Mouse (Mus musculus) brain, embryonic 14.5 days (tissue): ENCODE measurements around the gene Kcnq1.

Experiments
- CTCF ChIP-seq: fragments of 200-500 bp; IDR thresholded peaks from 2 replicates; pipeline ENCODE4 v1.5.1; 2012; ENCODE audit warnings: inconsistent platforms, mild to moderate bottlenecking, moderate library complexity, borderline replicate concordance; ENCODE audit not compliant: insufficient read depth, insufficient read length; ENCODE audit errors: extremely low read depth
- POLR2A ChIP-seq: fragments of 200-500 bp; IDR thresholded peaks from 2 replicates; pipeline ENCODE4 v1.6.1; 2012; ENCODE audit warnings: mild to moderate bottlenecking, inconsistent platforms, borderline replicate concordance; ENCODE audit not compliant: poor library complexity, insufficient read depth, insufficient read length, severe bottlenecking; ENCODE audit errors: extremely low read depth

GRCm38 (mm10) chr7:143408615-143409021, 302.5 kb downstream of the Kcnq1 start:
- TF ChIP-seq CTCF (no peak), POLR2A (no peak)
